Mouse (Mus musculus): ENCODE results near the gene Ccdc186. TPM values are rescaled to one million over a fixed set of nuclear protein-coding genes. Genes with fewer than 3 reads are reported as not detected.

Ccdc186 gene
- polyA plus RNA-seq, 1 experiment from 2014 or later, result 25.2 TPM

GRCm38 (mm10) chr19:56802352-56802746 is 19.6 kb downstream of the Ccdc186 start:
- Histone ChIP-seq H3K4me1 (ENCODE audit: insufficient read depth) (no peaks in the 10 kb centered on the region), H3K9me3 (ENCODE audit: low read depth, low read length) (no peaks in the 10 kb centered on the region), H3K36me3 (ENCODE audit: insufficient read depth) (peaks cover 88% of the 10 kb centered on the region), H3K9ac (no peak overlapping the region), H3K4me3 (ENCODE audit: low read depth, low read length) (no peak overlapping the region), H3K4me2 (no peak overlapping the region), H3K27ac (ENCODE audit: low read depth) (no peak overlapping the region), H3K27me3 (ENCODE audit: insufficient read depth, low read length) (no peaks in the 10 kb centered on the region)
- DNase-seq (no peak), ATAC-seq (ENCODE audit: insufficient read depth) (no peak)
- WGBS, result 74% methylated on average over 3 of the region's 3 CpGs
- TF ChIP-seq CTCF (IDR thresholded peaks at IDR 0.05; ENCODE audit: low read depth), result no peak

- no peaks in the 10 kb centered on the region for H3K4me1 ChIP-seq (ENCODE audit: insufficient read depth)
- 69% methylated on average over 10 of the region's 10 CpGs for WGBS
- H3K4me3 ChIP-seq (ENCODE audit: low read depth, low read length), result no peak overlapping the region
- DNase-seq (no peak), ATAC-seq (ENCODE audit: insufficient read depth) (no peak)
- H3K27me3 ChIP-seq (ENCODE audit: insufficient read depth, low read length), result no peaks in the 10 kb centered on the region
- peaks cover 86% of the 10 kb centered on the region for H3K36me3 ChIP-seq (ENCODE audit: insufficient read depth)
- no peak for TF ChIP-seq CTCF (IDR thresholded peaks at IDR 0.05; ENCODE audit: low read depth)
- 0 out of 2 replicates have a peak overlapping the region, but pooled peaks have one; percentile 44 for H3K27ac ChIP-seq (ENCODE audit: low read depth)
- no peak overlapping the region for H3K4me2 ChIP-seq
- no peak overlapping the region for H3K9ac ChIP-seq
- no peaks in the 10 kb centered on the region for H3K9me3 ChIP-seq (ENCODE audit: low read depth, low read length)
These were observed 20.2 kb downstream of the Ccdc186 start for GRCm38 (mm10) chr19:56801656-56802351.

DNA sequence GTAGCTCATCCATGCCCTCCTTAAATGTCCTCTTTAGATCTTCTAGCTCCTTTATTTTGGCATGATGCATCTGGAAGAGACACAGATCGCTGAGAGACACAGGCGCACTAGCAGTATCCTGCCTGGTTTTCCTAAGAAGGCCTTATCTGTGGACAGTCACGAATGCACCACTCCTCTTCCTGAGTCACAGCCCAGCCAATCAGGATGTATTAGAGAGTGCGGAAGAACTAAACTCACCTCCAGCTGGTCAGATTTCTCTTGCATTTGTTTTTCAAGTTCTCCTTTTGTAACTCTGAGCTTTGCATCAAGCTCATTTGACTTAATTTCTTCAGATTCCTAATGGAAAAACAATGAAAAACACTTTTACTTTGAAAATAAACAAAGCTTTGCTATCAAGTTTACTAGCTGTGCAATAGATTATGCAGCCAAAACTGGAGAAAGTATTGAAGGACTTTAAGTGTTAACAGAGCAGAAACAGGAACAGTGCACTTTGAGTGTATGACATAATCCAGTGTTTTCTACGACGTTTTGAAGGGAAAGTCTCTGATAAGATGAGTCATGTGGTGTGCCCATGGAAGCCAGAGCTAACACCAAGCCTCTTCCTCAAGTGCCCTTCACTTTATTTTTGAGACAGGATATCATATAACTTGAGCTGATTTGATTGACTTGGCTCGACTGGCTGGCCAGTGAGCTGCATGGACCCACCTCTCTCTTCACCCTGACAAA is 20.9 kb downstream of the Ccdc186 start:
- 53% methylated on average over 7 of the region's 7 CpGs for WGBS
- ATAC-seq (ENCODE audit: insufficient read depth) (no peak), DNase-seq (peak; percentile 35)
- no peaks in the 10 kb centered on the region for H3K4me1 ChIP-seq (ENCODE audit: insufficient read depth)
- no peak for TF ChIP-seq CTCF (IDR thresholded peaks at IDR 0.05; ENCODE audit: low read depth)
- H3K9me3 ChIP-seq (ENCODE audit: low read depth, low read length), result no peaks in the 10 kb centered on the region
- no peak overlapping the region for H3K9ac ChIP-seq
- no peaks in the 10 kb centered on the region for H3K27me3 ChIP-seq (ENCODE audit: insufficient read depth, low read length)
- peaks cover 88% of the 10 kb centered on the region for H3K36me3 ChIP-seq (ENCODE audit: insufficient read depth)
- H3K4me3 ChIP-seq (ENCODE audit: low read depth, low read length), result no peak overlapping the region
- H3K27ac ChIP-seq (ENCODE audit: low read depth), result 0 out of 2 replicates have a peak overlapping the region, but pooled peaks have one; percentile 44
- H3K4me2 ChIP-seq, result no peak overlapping the region

GRCm38 (mm10) chr19:56800226-56800625 is 21.8 kb downstream of the Ccdc186 start:
- Histone ChIP-seq H3K9ac (no peak overlapping the region), H3K4me3 (ENCODE audit: low read depth, low read length) (no peak overlapping the region), H3K9me3 (ENCODE audit: low read depth, low read length) (no peaks in the 10 kb centered on the region), H3K4me1 (ENCODE audit: insufficient read depth) (no peaks in the 10 kb centered on the region), H3K27me3 (ENCODE audit: insufficient read depth, low read length) (no peaks in the 10 kb centered on the region), H3K27ac (ENCODE audit: low read depth) (no peak overlapping the region), H3K36me3 (ENCODE audit: insufficient read depth) (peaks cover 89% of the 10 kb centered on the region), H3K4me2 (no peak overlapping the region)
- ATAC-seq (ENCODE audit: insufficient read depth) (no peak), DNase-seq (no peak)
- WGBS, result 60% methylated on average over 8 of the region's 8 CpGs
- TF ChIP-seq CTCF (IDR thresholded peaks at IDR 0.05; ENCODE audit: low read depth), result no peak

DNA sequence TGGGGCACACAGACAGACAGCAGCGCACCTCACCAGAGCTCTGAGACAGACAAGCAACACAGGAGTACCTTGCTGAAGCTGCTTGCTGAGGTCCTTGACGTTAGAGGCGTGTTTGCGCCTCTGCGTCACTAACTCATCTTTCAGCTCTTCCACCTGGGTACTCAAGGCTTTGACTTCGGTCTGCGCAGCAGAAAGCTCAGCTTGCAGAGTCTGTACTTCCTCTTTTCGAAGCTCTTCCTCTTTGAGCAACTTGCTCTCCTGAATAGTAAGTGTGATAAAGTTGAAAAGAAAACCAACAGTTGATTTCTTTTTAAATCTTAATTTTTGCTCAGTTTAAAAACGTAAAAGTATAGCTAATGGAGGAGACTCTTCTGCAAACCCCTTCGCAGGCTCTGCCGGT is 24.6 kb downstream of the Ccdc186 start:
- Histone ChIP-seq H3K9ac (no peak overlapping the region), H3K27ac (ENCODE audit: low read depth) (no peak overlapping the region), H3K9me3 (ENCODE audit: low read depth, low read length) (no peaks in the 10 kb centered on the region), H3K27me3 (ENCODE audit: insufficient read depth, low read length) (no peaks in the 10 kb centered on the region), H3K4me1 (ENCODE audit: insufficient read depth) (no peaks in the 10 kb centered on the region), H3K36me3 (ENCODE audit: insufficient read depth) (peaks cover 90% of the 10 kb centered on the region), H3K4me3 (ENCODE audit: low read depth, low read length) (no peak overlapping the region), H3K4me2 (no peak overlapping the region)
- TF ChIP-seq CTCF (IDR thresholded peaks at IDR 0.05; ENCODE audit: low read depth), result no peak
- 84% methylated on average over 11 of the region's 11 CpGs for WGBS
- ATAC-seq (ENCODE audit: insufficient read depth) (no peak), DNase-seq (no peak)

DNA sequence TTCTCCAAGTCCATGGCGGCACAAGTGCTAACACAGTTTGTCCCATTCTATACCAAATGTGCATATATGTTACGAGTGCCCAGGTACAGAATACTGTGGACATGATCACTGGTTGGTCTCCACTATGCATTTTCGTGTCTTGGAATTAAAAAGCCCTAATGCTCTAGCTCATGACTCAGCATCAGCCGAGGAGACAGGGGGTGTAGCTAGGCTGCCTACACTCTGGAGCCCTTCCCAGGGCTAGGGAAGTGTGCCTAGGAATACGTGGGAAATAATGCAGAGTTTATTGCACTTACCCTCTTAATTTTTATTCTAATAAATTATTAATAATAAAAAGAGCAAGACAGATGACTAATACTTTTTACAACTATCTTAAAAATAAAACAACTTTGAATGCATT is 33.0 kb downstream of the Ccdc186 start:
- Histone ChIP-seq H3K27ac (ENCODE audit: low read depth) (no peak overlapping the region), H3K9me3 (ENCODE audit: low read depth, low read length) (no peaks in the 10 kb centered on the region), H3K4me3 (ENCODE audit: low read depth, low read length) (no peak overlapping the region), H3K27me3 (ENCODE audit: insufficient read depth, low read length) (no peaks in the 10 kb centered on the region), H3K36me3 (ENCODE audit: insufficient read depth) (peaks cover 68% of the 10 kb centered on the region), H3K4me1 (ENCODE audit: insufficient read depth) (no peaks in the 10 kb centered on the region), H3K4me2 (no peak overlapping the region), H3K9ac (no peak overlapping the region)
- WGBS, result 88% methylated on average over 5 of the region's 5 CpGs
- no peak for ATAC-seq (ENCODE audit: insufficient read depth)
- DNase-seq, result no peak
- TF ChIP-seq CTCF (IDR thresholded peaks at IDR 0.05; ENCODE audit: low read depth), result no peak

DNA sequence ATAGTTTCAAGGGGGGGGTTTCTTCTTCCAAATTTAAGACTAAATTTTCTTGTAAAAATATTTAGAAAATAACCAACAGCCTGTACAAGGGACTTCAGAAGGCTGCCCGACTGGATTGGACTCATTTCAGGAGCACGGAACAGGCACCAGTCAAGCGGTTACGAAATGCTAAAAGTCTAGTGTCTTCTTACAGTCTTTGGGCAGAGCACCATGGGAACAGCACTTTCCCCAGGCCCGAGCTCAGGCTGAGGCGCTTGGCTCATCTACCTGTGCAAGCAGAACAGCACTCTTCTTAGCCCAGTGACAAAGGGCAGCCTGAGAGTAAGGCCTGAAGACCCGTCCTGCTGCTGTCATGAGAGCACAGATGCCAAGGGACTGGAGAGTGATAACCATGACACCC is 34.1 kb downstream of the Ccdc186 start:
- WGBS, result 83% methylated on average over 7 of the region's 7 CpGs
- Histone ChIP-seq H3K4me1 (ENCODE audit: insufficient read depth) (no peaks in the 10 kb centered on the region), H3K27ac (ENCODE audit: low read depth) (no peak overlapping the region), H3K4me3 (ENCODE audit: low read depth, low read length) (no peak overlapping the region), H3K36me3 (ENCODE audit: insufficient read depth) (peaks cover 60% of the 10 kb centered on the region), H3K9me3 (ENCODE audit: low read depth, low read length) (no peaks in the 10 kb centered on the region), H3K27me3 (ENCODE audit: insufficient read depth, low read length) (no peaks in the 10 kb centered on the region), H3K9ac (no peak overlapping the region), H3K4me2 (no peak overlapping the region)
- DNase-seq, result no peak
- TF ChIP-seq CTCF (IDR thresholded peaks at IDR 0.05; ENCODE audit: low read depth), result no peak
- no peak for ATAC-seq (ENCODE audit: insufficient read depth)
